Mouse (Mus musculus): ENCODE measurements around the gene Dnah17. TPM values are rescaled to one million over a fixed set of nuclear protein-coding genes. Genes with fewer than 3 reads are reported as not detected.

The Dnah17 gene
- polyA plus RNA-seq, 1 experiment: 0.16 TPM

- Histone ChIP-seq H3K4me3 (no peak overlapping the region), H3K79me2 (ENCODE audit: control insufficient read depth, insufficient read depth) (peaks cover 55% of the 10 kb centered on the region), H3K4me2 (ENCODE audit: low read depth) (peak overlapping the region; percentile 41), H3K27me3 (ENCODE audit: control insufficient read depth, insufficient read depth, insufficient read length) (no peaks in the 10 kb centered on the region), H3ac (ENCODE audit: control insufficient read depth, insufficient read length) (no peak overlapping the region), H3K36me3 (ENCODE audit: control insufficient read depth, insufficient read depth) (peaks cover 40% of the 10 kb centered on the region)
- TF ChIP-seq CEBPB (IDR thresholded peaks at IDR 0.05; ENCODE audit: insufficient read depth, poor library complexity, severe bottlenecking) (no peak), SRF (IDR thresholded peaks at IDR 0.05; ENCODE audit: control insufficient read depth, insufficient read length, low read depth) (no peak), E2F4 (IDR thresholded peaks at IDR 0.05; ENCODE audit: insufficient read depth) (no peak), MYOG (IDR thresholded peaks at IDR 0.05; ENCODE audit: control insufficient read depth in 1 of 3, insufficient read depth in 1 of 3, insufficient read length in 2 of 3, low read depth in 2 of 3) (peak; percentile 50 to 96 (median 82)), MYOD1 (IDR thresholded peaks at IDR 0.05; ENCODE audit: control insufficient read depth in 1 of 3, insufficient read length in 2 of 3, low read depth in 2 of 3) (peak in 2 of 3 experiments; percentile 66 to 84), TCF3 (IDR thresholded peaks at IDR 0.05; ENCODE audit: insufficient read length, low read depth) (peak; percentile 62), POLR2A (IDR thresholded peaks at IDR 0.05; ENCODE audit: insufficient read length, low read depth) (peak; percentile 22), REST (IDR thresholded peaks at IDR 0.05; ENCODE audit: insufficient read depth, insufficient read length) (no peak), MAX (IDR thresholded peaks at IDR 0.05; ENCODE audit: low read depth) (no peak)
Measured at GRCm38 (mm10) chr11:118003718-118004117, 126.7 kb downstream of the Dnah17 start.

DNA sequence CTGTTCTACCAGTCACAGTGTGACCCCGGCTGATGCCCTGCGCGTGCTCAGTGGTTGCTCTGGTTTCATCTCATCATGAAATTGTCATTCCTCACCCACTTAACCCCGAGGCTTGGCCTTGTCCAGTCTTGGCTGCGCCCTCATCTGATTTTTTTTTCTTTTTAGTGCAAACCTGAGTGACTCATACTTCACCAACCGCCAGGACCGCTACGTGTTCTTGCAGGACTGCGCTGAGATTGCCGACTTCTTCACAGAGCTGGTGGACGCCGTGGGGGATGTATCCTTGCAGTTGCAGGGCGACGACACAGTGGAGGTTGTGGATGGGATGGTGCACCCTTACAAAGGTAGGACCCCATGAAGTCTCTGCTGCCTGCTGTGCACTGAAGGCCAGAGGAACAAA, 127.3 kb downstream of the Dnah17 start:
- no peaks in the 10 kb centered on the region for H3K27me3 ChIP-seq (ENCODE audit: control insufficient read depth, insufficient read depth, insufficient read length)
- H3K4me2 ChIP-seq (ENCODE audit: low read depth): peak overlapping the region; percentile 41
- H3ac ChIP-seq (ENCODE audit: control insufficient read depth, insufficient read length): no peak overlapping the region
- H3K79me2 ChIP-seq (ENCODE audit: control insufficient read depth, insufficient read depth): peaks cover 55% of the 10 kb centered on the region
- TF ChIP-seq USF1 (IDR thresholded peaks at IDR 0.05; ENCODE audit: low read depth) (no peak), MYOG (IDR thresholded peaks at IDR 0.05; ENCODE audit: control insufficient read depth in 1 of 3, insufficient read depth in 1 of 3, insufficient read length in 2 of 3, low read depth in 2 of 3) (no peak), REST (IDR thresholded peaks at IDR 0.05; ENCODE audit: insufficient read depth, insufficient read length) (no peak), SRF (IDR thresholded peaks at IDR 0.05; ENCODE audit: control insufficient read depth, insufficient read length, low read depth) (no peak), E2F4 (IDR thresholded peaks at IDR 0.05; ENCODE audit: insufficient read depth) (no peak), TCF3 (IDR thresholded peaks at IDR 0.05; ENCODE audit: insufficient read length, low read depth) (no peak), POLR2A (IDR thresholded peaks at IDR 0.05; ENCODE audit: insufficient read length, low read depth) (no peak), TCF12 (IDR thresholded peaks at IDR 0.05; ENCODE audit: insufficient read depth, poor library complexity, severe bottlenecking) (no peak), MAX (IDR thresholded peaks at IDR 0.05; ENCODE audit: low read depth) (no peak), CEBPB (IDR thresholded peaks at IDR 0.05; ENCODE audit: insufficient read depth, poor library complexity, severe bottlenecking) (no peak), MYOD1 (IDR thresholded peaks at IDR 0.05; ENCODE audit: control insufficient read depth in 1 of 3, insufficient read length in 2 of 3, low read depth in 2 of 3) (no peak), POLR2AphosphoS2 (IDR thresholded peaks at IDR 0.05; ENCODE audit: insufficient read length, low read depth) (no peak)
- H3K4me3 ChIP-seq: no peak overlapping the region
- peaks cover 40% of the 10 kb centered on the region for H3K36me3 ChIP-seq (ENCODE audit: control insufficient read depth, insufficient read depth)

DNA sequence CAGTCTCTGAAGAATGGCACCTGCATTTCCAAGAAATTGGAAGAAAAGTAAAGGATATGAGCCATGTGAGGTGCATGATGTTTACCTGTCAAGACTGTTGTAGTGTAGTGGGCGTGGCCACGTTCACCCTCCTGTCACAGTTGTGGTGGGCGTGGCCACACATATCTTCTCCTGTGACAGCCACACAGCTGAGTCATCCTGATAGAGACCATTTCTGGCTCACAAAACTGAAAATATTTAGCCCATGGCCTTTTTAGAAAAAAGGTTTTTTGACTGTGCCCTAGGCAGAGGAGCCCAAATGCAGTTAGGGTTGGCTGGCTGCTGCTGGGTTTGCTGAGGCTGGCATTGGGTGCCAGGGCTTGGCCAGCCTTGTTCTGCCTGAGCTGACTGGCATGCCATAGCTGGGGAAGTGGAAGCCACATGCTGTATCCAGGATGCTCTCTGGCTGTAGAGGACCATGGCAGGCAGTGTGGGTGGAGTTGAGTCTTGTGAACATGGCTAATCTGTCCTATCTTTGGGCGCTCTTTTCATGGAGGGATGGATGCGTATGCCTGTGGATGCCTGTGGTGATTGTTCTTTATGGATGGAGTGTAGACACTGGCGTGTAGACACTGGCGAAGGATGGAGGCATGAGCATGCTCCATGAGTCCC, 129.7 kb downstream of the Dnah17 start:
- Histone ChIP-seq H3K36me3 (ENCODE audit: control insufficient read depth, insufficient read depth) (peaks cover 30% of the 10 kb centered on the region), H3ac (ENCODE audit: control insufficient read depth, insufficient read length) (no peak overlapping the region), H3K79me2 (ENCODE audit: control insufficient read depth, insufficient read depth) (peaks cover 55% of the 10 kb centered on the region), H3K4me3 (no peak overlapping the region), H3K4me2 (ENCODE audit: low read depth) (no peak overlapping the region), H3K27me3 (ENCODE audit: control insufficient read depth, insufficient read depth, insufficient read length) (no peaks in the 10 kb centered on the region)
- TF ChIP-seq TCF3 (IDR thresholded peaks at IDR 0.05; ENCODE audit: insufficient read length, low read depth): no peak
- no peak for TF ChIP-seq MAX (IDR thresholded peaks at IDR 0.05; ENCODE audit: low read depth)
- no peak for TF ChIP-seq MYOG (IDR thresholded peaks at IDR 0.05; ENCODE audit: control insufficient read depth in 1 of 3, insufficient read depth in 1 of 3, insufficient read length in 2 of 3, low read depth in 2 of 3)
- TF ChIP-seq TCF12 (IDR thresholded peaks at IDR 0.05; ENCODE audit: insufficient read depth, poor library complexity, severe bottlenecking): no peak
- TF ChIP-seq POLR2AphosphoS2 (IDR thresholded peaks at IDR 0.05; ENCODE audit: insufficient read length, low read depth): no peak
- no peak for TF ChIP-seq SRF (IDR thresholded peaks at IDR 0.05; ENCODE audit: control insufficient read depth, insufficient read length, low read depth)
- no peak for TF ChIP-seq CEBPB (IDR thresholded peaks at IDR 0.05; ENCODE audit: insufficient read depth, poor library complexity, severe bottlenecking)
- no peak for TF ChIP-seq MYOD1 (IDR thresholded peaks at IDR 0.05; ENCODE audit: control insufficient read depth in 1 of 3, insufficient read length in 2 of 3, low read depth in 2 of 3)
- TF ChIP-seq E2F4 (IDR thresholded peaks at IDR 0.05; ENCODE audit: insufficient read depth): no peak
- no peak for TF ChIP-seq POLR2A (IDR thresholded peaks at IDR 0.05; ENCODE audit: insufficient read length, low read depth)
- TF ChIP-seq USF1 (IDR thresholded peaks at IDR 0.05; ENCODE audit: low read depth): no peak
- no peak for TF ChIP-seq REST (IDR thresholded peaks at IDR 0.05; ENCODE audit: insufficient read depth, insufficient read length)

DNA sequence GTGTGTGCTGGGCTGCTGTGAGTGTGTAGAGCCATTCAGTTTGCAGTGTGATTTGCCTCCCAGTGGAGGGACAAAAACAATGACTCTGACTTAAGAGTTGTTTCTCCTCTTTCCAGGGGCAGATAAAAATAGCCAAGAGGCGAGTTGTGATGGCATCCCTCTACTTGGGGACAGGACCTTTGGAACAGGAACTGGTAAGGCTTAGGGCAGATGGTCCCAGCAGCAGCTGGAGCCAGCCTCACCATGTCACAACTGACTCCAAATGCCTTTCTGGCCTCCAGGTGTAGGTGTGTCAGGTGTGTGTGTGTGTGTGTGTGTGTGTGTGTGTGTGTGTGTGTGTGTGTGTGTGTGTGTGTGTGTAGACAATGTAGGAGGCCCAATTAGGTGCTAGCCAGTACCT, 130.4 kb downstream of the Dnah17 start:
- no peak overlapping the region for H3K4me2 ChIP-seq (ENCODE audit: low read depth)
- H3K36me3 ChIP-seq (ENCODE audit: control insufficient read depth, insufficient read depth): peaks cover 25% of the 10 kb centered on the region
- H3K79me2 ChIP-seq (ENCODE audit: control insufficient read depth, insufficient read depth): peaks cover 58% of the 10 kb centered on the region
- TF ChIP-seq MYOG (IDR thresholded peaks at IDR 0.05; ENCODE audit: control insufficient read depth in 1 of 3, insufficient read depth in 1 of 3, insufficient read length in 2 of 3, low read depth in 2 of 3) (peak in 1 of 3 experiments; percentile 75), MYOD1 (IDR thresholded peaks at IDR 0.05; ENCODE audit: control insufficient read depth in 1 of 3, insufficient read length in 2 of 3, low read depth in 2 of 3) (peak in 1 of 3 experiments; percentile 76), TCF3 (IDR thresholded peaks at IDR 0.05; ENCODE audit: insufficient read length, low read depth) (no peak)
- no peak overlapping the region for H3ac ChIP-seq (ENCODE audit: control insufficient read depth, insufficient read length)
- H3K4me3 ChIP-seq: no peak overlapping the region
- no peaks in the 10 kb centered on the region for H3K27me3 ChIP-seq (ENCODE audit: control insufficient read depth, insufficient read depth, insufficient read length)
